Mouse (Mus musculus) spleen, adult 2 months (tissue): ENCODE measurements around the gene Gm8453.
"Not testable (repeated sequence)": the region's sequence is repeated elsewhere in the genome, so short reads cannot be mapped to it uniquely, and the experiment has no call there.

Source experiments
- CTCF ChIP-seq: fragments of 200-500 bp; IDR thresholded peaks from 2 replicates; pipeline ENCODE4 v1.5.1; 2011; ENCODE audit warnings: mild to moderate bottlenecking, inconsistent platforms; ENCODE audit not compliant: insufficient read depth, insufficient read length, insufficient replicate concordance; ENCODE audit errors: extremely low read depth
- POLR2A ChIP-seq: fragments of 200-500 bp; IDR thresholded peaks from 2 replicates; pipeline ENCODE4 v1.6.1; 2011; ENCODE audit warnings: low read depth, low read length, inconsistent platforms

DNA sequence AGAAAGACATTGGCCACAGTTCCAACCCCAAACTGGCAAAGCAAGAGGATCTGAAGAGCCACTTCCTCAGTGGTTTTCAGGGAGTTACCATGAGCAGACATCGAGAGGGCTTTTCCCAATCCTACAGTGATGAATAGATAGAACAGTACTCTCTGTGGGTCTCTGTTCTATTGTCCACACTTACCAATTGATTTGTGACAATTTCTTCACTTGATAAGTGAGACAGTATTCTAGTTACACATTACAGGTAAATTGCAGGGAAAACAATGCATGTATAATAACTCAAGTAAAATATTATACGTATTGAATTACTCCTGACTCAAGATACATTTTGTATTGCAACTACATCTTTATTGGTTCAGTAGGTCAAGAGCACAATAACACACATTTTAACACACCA lies 28.1 kb downstream of the Gm8453 start, which contains the start of gene Gm8653:
- not testable (repeated sequence) for TF ChIP-seq CTCF, POLR2A
